Mouse (Mus musculus): ENCODE measurements at regions not wholly inside any gene's neighbourhood (a gene's known extent, or its start where the extent isn't known, plus 50 kb on each side); places are given as distances from the start of the nearest gene placed in this dataset.

DNA sequence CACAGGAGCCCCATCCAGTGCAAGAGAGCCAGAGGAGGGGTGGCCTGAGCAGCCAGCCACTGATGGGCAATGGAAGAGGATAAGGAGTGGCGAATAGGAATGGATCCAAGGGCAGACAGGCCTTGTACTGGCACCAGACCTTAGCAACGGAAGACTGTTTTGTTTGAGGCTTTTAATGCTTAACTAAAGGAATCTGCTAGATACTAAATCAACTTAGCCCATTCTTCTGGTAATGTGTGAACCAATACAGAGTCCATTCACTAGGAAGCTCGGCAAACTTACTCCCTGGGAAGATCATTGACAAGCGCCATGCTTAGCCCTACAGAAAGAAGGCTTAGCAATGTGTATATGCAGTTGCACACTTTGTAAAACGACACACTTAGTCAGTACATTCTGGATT lies 243.8 kb downstream of the Map2k4 start:
- TF ChIP-seq CTCF (IDR thresholded peaks at IDR 0.05; ENCODE audit: borderline replicate concordance, insufficient read depth, low read depth, low read length) (no peak), POLR2A (IDR thresholded peaks at IDR 0.05; ENCODE audit: borderline replicate concordance, insufficient read depth, low read length) (no peak)
